Mouse (Mus musculus): Measurements from ENCODE around the gene Olfr849. TPM values are rescaled to one million over a fixed set of nuclear protein-coding genes. Genes with fewer than 3 reads are reported as not detected.

Olfr849 gene
- not detected for polyA plus RNA-seq (2015; fragmentation: Illumina TruSeq; extraction: RNeasy Lipid Tissue Mini Kit (QIAGEN cat#74804); ENCODE audit: low read depth, low replicate concordance)

DNA sequence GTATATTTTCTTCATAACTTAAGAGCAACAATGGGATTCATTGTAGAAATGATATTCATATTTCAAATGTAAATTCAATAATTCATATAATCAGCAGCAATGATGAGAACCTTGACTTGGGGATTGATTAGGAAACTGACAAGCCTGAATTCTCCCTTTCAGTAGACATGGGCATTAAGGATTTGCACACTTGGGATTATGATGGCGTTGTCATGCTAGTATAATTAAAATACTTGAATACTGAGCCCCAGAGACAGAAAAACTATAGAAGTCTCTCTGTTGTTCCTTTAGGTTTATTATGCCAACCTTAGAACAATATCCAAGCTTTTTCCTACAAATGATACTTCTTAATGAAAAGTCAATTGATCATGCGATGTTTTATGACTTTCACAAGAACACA lies at the start of gene Olfr849:
Olfr849 (plus strand) TSS at position 301 of the 400 bp plus-strand sequence.

DNA sequence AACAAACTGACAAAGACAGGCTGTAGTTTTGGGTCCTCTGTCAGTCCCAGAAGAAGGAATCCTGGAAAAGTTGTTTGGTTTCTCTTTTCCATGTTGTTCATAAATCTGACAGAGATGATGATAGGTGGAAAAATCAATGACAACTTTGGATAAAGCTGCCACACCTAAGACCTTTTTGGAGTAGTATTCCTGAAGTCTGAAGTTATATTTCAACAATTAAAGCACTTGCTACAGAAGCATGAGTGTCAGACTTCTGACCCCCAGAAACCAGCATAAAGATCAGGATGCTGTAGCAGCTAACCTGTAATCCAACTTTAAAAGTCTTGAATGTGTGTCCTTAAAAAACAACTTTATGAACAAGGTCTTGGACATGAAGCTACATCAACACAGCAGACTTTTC lies 38.1 kb downstream of the Olfr849 start, which contains the start of gene Olfr850:
Olfr850 (minus strand) TSS at position 101 of the 400 bp plus-strand sequence.

DNA sequence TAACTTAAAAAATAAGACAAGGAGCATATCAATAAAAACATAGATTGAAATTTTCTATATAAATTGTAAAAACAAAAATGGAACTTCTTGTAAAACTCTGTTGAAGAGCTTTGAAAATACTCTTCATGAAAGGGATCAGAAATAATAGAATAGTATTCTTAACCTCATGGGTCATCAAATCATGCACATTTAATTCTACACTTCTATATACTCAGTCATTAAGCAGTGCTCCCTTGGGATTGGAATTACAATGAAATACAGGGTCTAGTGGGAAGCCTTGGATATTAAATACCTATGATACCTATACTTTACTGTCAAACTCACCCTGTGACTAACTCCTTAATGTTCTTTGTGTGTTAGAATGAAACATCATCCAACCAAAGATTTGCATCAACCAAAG lies 52.9 kb downstream of the Olfr849 start, which contains the start of gene Olfr851:
Olfr851 (plus strand) TSS at position 301 of the 400 bp plus-strand sequence.

Other genes starting within 250 kb of the Olfr849 start
- not detected for gene Olfr843, start 188.3 kb upstream of the Olfr849 start, polyA plus RNA-seq (2015; fragmentation: Illumina TruSeq; extraction: RNeasy Lipid Tissue Mini Kit (QIAGEN cat#74804); ENCODE audit: low read depth, low replicate concordance)
- not detected for gene Olfr844, start 123.9 kb upstream of the Olfr849 start, polyA plus RNA-seq (2015; fragmentation: Illumina TruSeq; extraction: RNeasy Lipid Tissue Mini Kit (QIAGEN cat#74804); ENCODE audit: low read depth, low replicate concordance)
- not detected for gene Olfr845, start 103.8 kb upstream of the Olfr849 start, polyA plus RNA-seq (2015; fragmentation: Illumina TruSeq; extraction: RNeasy Lipid Tissue Mini Kit (QIAGEN cat#74804); ENCODE audit: low read depth, low replicate concordance)
- gene Olfr846, start 76.3 kb upstream of the Olfr849 start, polyA plus RNA-seq (2015; fragmentation: Illumina TruSeq; extraction: RNeasy Lipid Tissue Mini Kit (QIAGEN cat#74804); ENCODE audit: low read depth, low replicate concordance) = not detected
- gene Olfr847, start 61.6 kb upstream of the Olfr849 start, polyA plus RNA-seq (2015; fragmentation: Illumina TruSeq; extraction: RNeasy Lipid Tissue Mini Kit (QIAGEN cat#74804); ENCODE audit: low read depth, low replicate concordance) = not detected
- not detected for gene Olfr850, start 38.0 kb downstream of the Olfr849 start, polyA plus RNA-seq (2015; fragmentation: Illumina TruSeq; extraction: RNeasy Lipid Tissue Mini Kit (QIAGEN cat#74804); ENCODE audit: low read depth, low replicate concordance)
- gene Olfr851, start 53.0 kb downstream of the Olfr849 start, polyA plus RNA-seq (2015; fragmentation: Illumina TruSeq; extraction: RNeasy Lipid Tissue Mini Kit (QIAGEN cat#74804); ENCODE audit: low read depth, low replicate concordance) = not detected
- not detected for gene Olfr853, start 100.8 kb downstream of the Olfr849 start, polyA plus RNA-seq (2015; fragmentation: Illumina TruSeq; extraction: RNeasy Lipid Tissue Mini Kit (QIAGEN cat#74804); ENCODE audit: low read depth, low replicate concordance)
- gene Olfr854, start 127.1 kb downstream of the Olfr849 start, polyA plus RNA-seq (2015; fragmentation: Illumina TruSeq; extraction: RNeasy Lipid Tissue Mini Kit (QIAGEN cat#74804); ENCODE audit: low read depth, low replicate concordance) = not detected
- gene Olfr855, start 142.4 kb downstream of the Olfr849 start, polyA plus RNA-seq (2015; fragmentation: Illumina TruSeq; extraction: RNeasy Lipid Tissue Mini Kit (QIAGEN cat#74804); ENCODE audit: low read depth, low replicate concordance) = not detected
- 23.6 TPM for gene Zfp317, start 181.8 kb downstream of the Olfr849 start, polyA plus RNA-seq (2015; fragmentation: Illumina TruSeq; extraction: RNeasy Lipid Tissue Mini Kit (QIAGEN cat#74804); ENCODE audit: low read depth, low replicate concordance)

Data from brain, adult 10 weeks (tissue).